Mouse (Mus musculus): Measurements from ENCODE around the gene Wbp4. TPM values are rescaled to one million over a fixed set of nuclear protein-coding genes. Genes with fewer than 3 reads are reported as not detected.

The Wbp4 gene
- total and polyA plus RNA-seq, 3 experiments = 31.3 to 68.5 (median 36.2) TPM

GRCm38 (mm10) chr14:79494349-79494748 lies 13.0 kb upstream of the Wbp4 start:
- peaks cover 0 to 6% of the 10 kb centered on the region in 2 experiments; a peak in 2 of 4 replicates for H3K4me1 ChIP-seq (ENCODE audit: control insufficient read depth in 1 of 2, insufficient read depth in 2 of 2)

GRCm38 (mm10) chr14:79490246-79490645 lies 8.9 kb upstream of the Wbp4 start:
- H3K36me3 ChIP-seq (replicated peaks in 1 of 2; ENCODE audit: control insufficient read depth in 1 of 2, insufficient read depth in 1 of 2, low read length in 1 of 2) = no peaks in the 10 kb centered on the region
- H3K79me2 ChIP-seq (replicated peaks; ENCODE audit: control insufficient read depth, extremely low read depth, insufficient read depth, poor library complexity, severe bottlenecking) = no peaks in the 10 kb centered on the region; the same call in 1 of the 2 replicates
- dilution Hi-C loops (cut with MboI; ENCODE audit: extremely low pct_ligation_motif_present, extremely low pct_unique_long_range_greater_than_20kb, low sequenced_read_pairs) (no loop called here), in situ Hi-C loops (cut with MboI; ENCODE audit: low pct_ligation_motif_present, low pct_unique_long_range_greater_than_20kb, low sequenced_read_pairs) (no loop called here)
- TF ChIP-seq ZKSCAN1 (IDR thresholded peaks at IDR 0.05; ENCODE audit: borderline replicate concordance, low read depth, low read length) = no peak
- no peak for TF ChIP-seq ZC3H11A (IDR thresholded peaks at IDR 0.05; ENCODE audit: low read depth, low read length)
- TF ChIP-seq MAX (IDR thresholded peaks at IDR 0.05; ENCODE audit: low read length) = no peak
- H3K9me3 ChIP-seq (replicated peaks; ENCODE audit: low read length) = no peaks in the 10 kb centered on the region
- no peak overlapping the region for H3K4me2 ChIP-seq (ENCODE audit: insufficient read depth, low read depth, poor library complexity, severe bottlenecking)
- no peak overlapping the region for H3K27ac ChIP-seq (ENCODE audit: insufficient read depth, low read depth)
- H3K9ac ChIP-seq (ENCODE audit: insufficient read depth, low read depth) = no peak overlapping the region
- DNase-seq (ENCODE audit: extremely low read depth) = no peak
- no peak overlapping the region for H3K4me3 ChIP-seq (replicated peaks in 1 of 3; ENCODE audit: low read depth in 2 of 3, low read length in 2 of 3, poor library complexity in 1 of 3)
- H3K27me3 ChIP-seq (replicated peaks) = no peaks in the 10 kb centered on the region
- H3K4me1 ChIP-seq (ENCODE audit: control insufficient read depth in 1 of 2, insufficient read depth in 2 of 2) = peaks cover 0 to 12% of the 10 kb centered on the region in 2 experiments; a peak in 2 of 4 replicates

More at GRCm38 (mm10) chr14:79494349-79494748, 13.0 kb upstream of the Wbp4 start:
- no peak overlapping the region for H3K9ac ChIP-seq (ENCODE audit: insufficient read depth, low read depth)
- no peaks in the 10 kb centered on the region; the same call in 1 of the 2 replicates for H3K79me2 ChIP-seq (replicated peaks; ENCODE audit: control insufficient read depth, extremely low read depth, insufficient read depth, poor library complexity, severe bottlenecking)
- no peak overlapping the region for H3K27ac ChIP-seq (ENCODE audit: insufficient read depth, low read depth)
- no peak overlapping the region for H3K4me2 ChIP-seq (ENCODE audit: insufficient read depth, low read depth, poor library complexity, severe bottlenecking)
- H3K9me3 ChIP-seq (replicated peaks; ENCODE audit: low read length) = no peaks in the 10 kb centered on the region
- TF ChIP-seq MAFK (IDR thresholded peaks at IDR 0.05; ENCODE audit: insufficient replicate concordance, low read length) = no peak
- TF ChIP-seq USF2 (conservative IDR thresholded peaks at IDR 0.05; ENCODE audit: low read depth, low read length) = no peak
- TF ChIP-seq BHLHE40 (IDR thresholded peaks at IDR 0.05; ENCODE audit: low read depth, low read length) = no peak
- TF ChIP-seq MAZ (IDR thresholded peaks at IDR 0.05; ENCODE audit: low read depth, low read length) = no peak
- no peak for TF ChIP-seq NRF1 (IDR thresholded peaks at IDR 0.05; ENCODE audit: low read depth, low read length)
- H3K4me3 ChIP-seq (replicated peaks in 1 of 3; ENCODE audit: low read depth in 2 of 3, low read length in 2 of 3, poor library complexity in 1 of 3) = no peak overlapping the region
- no peak for DNase-seq (ENCODE audit: extremely low read depth)
- in situ Hi-C loops (cut with MboI; ENCODE audit: low pct_ligation_motif_present, low pct_unique_long_range_greater_than_20kb, low sequenced_read_pairs) = no loop called here
- H3K36me3 ChIP-seq (replicated peaks in 1 of 2; ENCODE audit: control insufficient read depth in 1 of 2, insufficient read depth in 1 of 2, low read length in 1 of 2) = no peaks in the 10 kb centered on the region
- H3K27me3 ChIP-seq (replicated peaks) = no peaks in the 10 kb centered on the region
- dilution Hi-C loops (cut with MboI; ENCODE audit: extremely low pct_ligation_motif_present, extremely low pct_unique_long_range_greater_than_20kb, low sequenced_read_pairs) = no loop called here

- no peak for DNase-seq (ENCODE audit: extremely low read depth)
- H3K4me2 ChIP-seq (ENCODE audit: insufficient read depth, low read depth, poor library complexity, severe bottlenecking) = no peak overlapping the region
- H3K9ac ChIP-seq (ENCODE audit: insufficient read depth, low read depth) = no peak overlapping the region
- dilution Hi-C loops (cut with MboI; ENCODE audit: extremely low pct_ligation_motif_present, extremely low pct_unique_long_range_greater_than_20kb, low sequenced_read_pairs) (no loop called here), in situ Hi-C loops (cut with MboI; ENCODE audit: low pct_ligation_motif_present, low pct_unique_long_range_greater_than_20kb, low sequenced_read_pairs) (no loop called here)
- no peak overlapping the region for H3K4me3 ChIP-seq (replicated peaks in 1 of 3; ENCODE audit: low read depth in 2 of 3, low read length in 2 of 3, poor library complexity in 1 of 3)
- H3K27ac ChIP-seq (ENCODE audit: insufficient read depth, low read depth) = no peak overlapping the region
- H3K9me3 ChIP-seq (replicated peaks; ENCODE audit: low read length) = no peaks in the 10 kb centered on the region
- no peak for TF ChIP-seq MAFK (IDR thresholded peaks at IDR 0.05; ENCODE audit: insufficient replicate concordance, low read length)
- H3K4me1 ChIP-seq (ENCODE audit: control insufficient read depth in 1 of 2, insufficient read depth in 2 of 2) = peaks cover 0 to 12% of the 10 kb centered on the region in 2 experiments; a peak in 2 of 4 replicates
- no peaks in the 10 kb centered on the region for H3K27me3 ChIP-seq (replicated peaks)
- H3K36me3 ChIP-seq (replicated peaks in 1 of 2; ENCODE audit: control insufficient read depth in 1 of 2, insufficient read depth in 1 of 2, low read length in 1 of 2) = no peaks in the 10 kb centered on the region
- no peaks in the 10 kb centered on the region; the same call in 1 of the 2 replicates for H3K79me2 ChIP-seq (replicated peaks; ENCODE audit: control insufficient read depth, extremely low read depth, insufficient read depth, poor library complexity, severe bottlenecking)
Observed at GRCm38 (mm10) chr14:79489150-79489549, 7.8 kb upstream of the Wbp4 start.

Data from CH12.LX (cell line).